Mouse (Mus musculus) small intestine, adult 2 months (tissue): ENCODE data around the gene Mrps18a.

ENCODE experiments used
- CTCF ChIP-seq: fragments of 200-500 bp; IDR thresholded peaks from 2 replicates; pipeline ENCODE4 v1.5.1; 2012; ENCODE audit warnings: low read depth, mild to moderate bottlenecking, control low read depth, inconsistent platforms, low read length, moderate library complexity, mixed read lengths; ENCODE audit not compliant: insufficient replicate concordance, insufficient read length; ENCODE audit errors: extremely low read depth
- POLR2A ChIP-seq: fragments of 200-500 bp; IDR thresholded peaks from 2 replicates; pipeline ENCODE4 v1.6.1; 2012; ENCODE audit warnings: low read depth, mild to moderate bottlenecking, control low read depth, inconsistent platforms, low read length, moderate library complexity

- TF ChIP-seq POLR2A: no peak
- no peak for TF ChIP-seq CTCF
Measured at GRCm38 (mm10) chr17:46074398-46075115, 36.2 kb upstream of the Mrps18a start.
